Mouse (Mus musculus) gastrocnemius, postnatal 14 days (tissue): Measurements from ENCODE around the gene Ncs1. TPM values are rescaled to one million over a fixed set of nuclear protein-coding genes. Genes with fewer than 3 reads are reported as not detected.

Source experiments
- DNase-seq: peaks from one replicate; pipeline ENCODE4 v3.0.0; 2021; ENCODE audit warnings: mixed read lengths
- intact Hi-C: fragments of 180-260 bp; cut with DNase I; formaldehyde crosslinking; loops from one replicate; pipeline ENCODE4 v1.15.1; 2025; ENCODE audit warnings: low total_unique reads
- total RNA-seq, 2 experiments: library from RNA; stranded (reverse); gene quantifications; 2 replicates each; pipeline ENCODE4 v1.2.3; 2021

The Ncs1 gene
- total RNA-seq, 2 experiments from 2014 or later: 6.1 to 12.0 TPM

GRCm38 (mm10) chr2:31269847-31270246 is 24.2 kb downstream of the Ncs1 start:
- DNase-seq: no peak
- intact Hi-C loops: no loop called here

DNA sequence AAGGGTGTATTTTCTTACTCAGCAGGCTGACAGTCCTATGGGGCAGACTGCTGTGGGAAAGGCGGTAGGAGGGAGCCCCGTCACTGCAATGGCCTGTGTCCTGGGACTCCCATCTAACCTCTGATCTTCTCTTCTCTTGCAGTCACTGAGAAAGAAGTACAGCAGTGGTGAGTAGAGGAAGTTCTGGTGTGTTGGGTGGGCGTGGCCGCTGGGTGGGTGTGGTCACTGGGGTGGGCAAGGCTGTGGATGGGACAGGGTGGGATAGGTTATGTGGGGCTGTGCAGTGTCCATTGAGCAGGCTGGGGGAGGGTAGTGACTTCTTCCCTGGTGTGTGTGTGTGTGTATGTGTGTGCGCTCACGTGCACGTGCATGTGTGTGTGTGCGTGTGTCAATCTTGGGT is 24.8 kb downstream of the Ncs1 start:
- intact Hi-C loops: no loop called here
- no peak for DNase-seq

- intact Hi-C loops: no loop called here
- no peak for DNase-seq
Measured at GRCm38 (mm10) chr2:31271071-31271470, 25.4 kb downstream of the Ncs1 start.

DNA sequence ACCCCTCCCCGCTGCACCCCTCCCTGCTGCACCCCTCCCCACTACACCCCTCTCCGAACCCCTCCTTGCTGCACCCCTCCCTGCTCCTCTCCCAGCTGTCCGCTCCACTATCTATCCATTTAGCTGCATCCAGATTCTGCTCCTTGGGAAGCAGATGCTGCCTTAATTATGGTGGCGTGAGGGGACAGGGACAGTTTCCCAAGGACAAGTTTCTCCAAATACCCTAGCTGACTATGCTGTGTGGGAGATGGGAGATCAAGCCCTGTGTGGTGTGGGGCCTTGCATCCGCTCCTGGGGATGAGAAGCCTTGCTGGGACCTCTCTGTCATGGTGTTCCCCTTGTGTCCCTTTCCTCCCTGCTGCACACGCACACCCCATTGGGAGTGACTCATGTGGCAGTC is 29.4 kb downstream of the Ncs1 start:
- DNase-seq: no peak
- intact Hi-C loops: no loop called here

- intact Hi-C loops: no loop called here
- no peak for DNase-seq
Measured at GRCm38 (mm10) chr2:31277810-31278209, 32.2 kb downstream of the Ncs1 start.

GRCm38 (mm10) chr2:31278483-31278882 is 32.9 kb downstream of the Ncs1 start:
- no peak for DNase-seq
- intact Hi-C loops: no loop called here

DNA sequence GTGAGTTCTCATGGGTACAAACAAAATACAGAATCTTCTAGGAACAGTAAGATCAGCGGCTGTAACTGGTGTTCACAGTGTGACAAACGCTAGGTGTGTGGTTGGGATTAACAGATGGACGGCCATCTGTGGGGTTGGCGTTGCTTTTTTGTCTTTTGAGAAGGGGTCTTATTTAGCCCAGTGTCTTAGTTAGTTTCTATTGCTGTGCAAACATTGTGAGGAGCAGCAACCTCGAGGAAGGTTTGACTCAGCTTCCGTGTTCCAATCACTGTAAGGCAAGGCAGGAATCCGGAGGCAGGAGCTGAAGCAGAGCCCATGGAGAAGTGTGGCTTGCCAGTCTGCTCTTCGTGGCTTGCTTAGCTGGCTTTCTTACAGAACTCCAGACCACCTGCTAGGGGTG is 35.5 kb downstream of the Ncs1 start:
- intact Hi-C loops: no loop called here
- no peak for DNase-seq

- no peak for DNase-seq
- intact Hi-C loops: no loop called here
Measured at GRCm38 (mm10) chr2:31282266-31282665, 36.6 kb downstream of the Ncs1 start.

- intact Hi-C loops: no loop called here
- no peak for DNase-seq
Measured at GRCm38 (mm10) chr2:31282880-31283279, 37.3 kb downstream of the Ncs1 start.

DNA sequence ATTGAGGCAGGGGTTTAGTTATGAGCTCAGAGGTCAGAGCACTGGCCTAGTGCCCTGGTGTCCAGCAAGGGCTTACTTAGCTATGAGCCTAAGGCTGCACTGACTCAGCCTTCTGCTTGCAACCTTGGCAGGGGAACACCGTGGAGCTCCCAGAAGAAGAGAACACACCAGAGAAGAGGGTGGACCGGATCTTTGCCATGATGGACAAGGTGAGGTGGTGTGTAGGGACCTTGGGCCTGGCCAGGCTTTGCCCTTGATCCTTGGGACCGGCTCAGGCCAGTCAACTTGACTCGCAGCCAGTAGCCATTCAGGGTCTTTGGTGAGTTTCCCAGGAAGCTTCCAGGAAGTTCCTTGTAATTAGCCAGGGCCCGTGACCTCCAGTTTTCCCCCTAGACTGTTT is 38.9 kb downstream of the Ncs1 start:
- intact Hi-C loops: no loop called here
- no peak for DNase-seq

GRCm38 (mm10) chr2:31291421-31291820 is 45.8 kb downstream of the Ncs1 start:
- DNase-seq: peak; percentile 64
- intact Hi-C loops: loop anchor here (2.0 to 10.0 kb wide), 2 partner anchors 97 to 267 kb away; no protein-coding TSS in a partner anchor

DNA sequence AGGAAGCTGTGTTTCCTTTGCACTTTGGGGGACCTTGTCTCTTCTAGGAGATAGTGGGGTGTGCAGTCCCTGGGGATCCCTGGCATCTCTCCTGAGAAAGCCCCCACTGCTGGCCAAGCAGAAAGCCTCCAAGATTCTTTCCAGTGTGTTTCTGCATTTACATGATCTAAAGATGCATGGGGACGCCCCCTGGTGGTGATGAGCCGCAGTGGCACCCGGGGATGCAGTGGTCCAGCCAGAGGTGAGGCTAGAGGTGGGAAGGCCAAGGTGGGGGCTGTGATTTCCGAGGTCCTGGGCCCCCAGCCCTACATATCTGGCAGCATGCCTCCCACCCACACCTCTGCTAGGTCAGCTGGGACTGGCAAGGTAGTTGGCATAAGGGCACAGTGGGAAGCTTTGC is 49.4 kb downstream of the Ncs1 start:
- intact Hi-C loops: loop anchor here (10.0 kb wide), 1 partner anchor 270 kb away; no protein-coding TSS in a partner anchor
- peak; percentile 78 for DNase-seq

GRCm38 (mm10) chr2:31296395-31296794 is 50.8 kb downstream of the Ncs1 start:
- intact Hi-C loops: loop anchor here (10.0 kb wide), 1 partner anchor 272 kb away; no protein-coding TSS in a partner anchor
- DNase-seq: no peak

- peak; percentile 43 for DNase-seq
- intact Hi-C loops: loop anchor here (10.0 kb wide), 1 partner anchor 273 kb away; no protein-coding TSS in a partner anchor
Measured at GRCm38 (mm10) chr2:31297602-31298268, 52.1 kb downstream of the Ncs1 start.

DNA sequence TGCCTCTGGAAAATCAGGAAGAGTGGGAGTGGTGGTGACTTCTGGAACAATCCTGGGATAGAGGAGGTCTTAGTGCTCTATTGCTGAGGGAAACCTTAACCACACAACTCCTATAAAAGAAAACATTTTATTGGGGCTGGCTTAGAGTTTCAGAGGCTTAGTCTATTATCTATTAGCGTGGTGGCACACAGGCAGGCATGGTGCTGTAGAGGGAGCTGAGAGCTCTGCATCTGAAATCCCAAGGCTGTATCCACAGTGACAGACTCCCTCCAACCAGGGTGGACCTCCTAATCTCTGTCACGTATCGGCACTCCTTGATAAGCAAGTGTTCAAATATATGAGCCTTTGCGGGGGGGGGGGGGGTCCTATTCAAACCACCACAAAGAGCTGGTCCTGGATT is 53.2 kb downstream of the Ncs1 start:
- intact Hi-C loops: loop anchor here (10.0 kb wide), 1 partner anchor 274 kb away; no protein-coding TSS in a partner anchor
- DNase-seq: no peak

GRCm38 (mm10) chr2:31299266-31299665 is 53.6 kb downstream of the Ncs1 start:
- intact Hi-C loops: loop anchor here (10.0 kb wide), 1 partner anchor 274 kb away; no protein-coding TSS in a partner anchor

GRCm38 (mm10) chr2:31299996-31300395 is 54.4 kb downstream of the Ncs1 start:
- intact Hi-C loops: loop anchor here (5.0 to 10.0 kb wide), 2 partner anchors 77 to 275 kb away; no protein-coding TSS in a partner anchor
- peak; percentile 32 for DNase-seq

More at GRCm38 (mm10) chr2:31299266-31299665, 53.6 kb downstream of the Ncs1 start:
- DNase-seq: no peak

GRCm38 (mm10) chr2:31303177-31303576 is 57.6 kb downstream of the Ncs1 start:
- intact Hi-C loops: loop anchor here (5.0 kb wide), 1 partner anchor 74 kb away; no protein-coding TSS in a partner anchor
- no peak for DNase-seq

DNA sequence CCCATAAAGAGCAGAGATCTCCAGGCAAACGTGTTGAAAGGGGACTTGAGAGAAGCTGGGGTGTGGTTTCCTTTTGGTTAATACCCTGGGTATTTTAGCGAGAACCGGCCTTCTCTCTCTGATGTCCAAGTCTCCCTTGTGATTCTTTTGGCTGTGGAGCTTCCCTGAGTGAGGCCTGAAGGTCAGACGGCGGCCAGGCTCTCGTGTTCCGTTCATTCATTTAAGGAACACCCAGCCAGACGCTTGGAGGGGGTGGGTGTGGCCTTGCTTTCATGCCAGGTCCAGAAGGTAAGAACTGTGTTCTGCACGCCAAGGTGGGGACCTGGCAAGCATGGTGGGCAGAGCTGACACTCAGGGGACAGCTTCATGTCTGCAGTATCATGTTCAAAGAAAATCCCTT is 58.6 kb downstream of the Ncs1 start:
- peak; percentile 57 for DNase-seq
- intact Hi-C loops: loop anchor here (5.0 kb wide), 1 partner anchor 73 kb away; no protein-coding TSS in a partner anchor

- DNase-seq: peak; percentile 47
- intact Hi-C loops: loop anchor here (5.0 kb wide), 1 partner anchor 72 kb away; no protein-coding TSS in a partner anchor
Measured at GRCm38 (mm10) chr2:31304801-31305665, 59.4 kb downstream of the Ncs1 start.
